Mouse (Mus musculus) neural tube, embryonic 14.5 days (tissue): ENCODE results near the gene Cdc42se2. TPM values are rescaled to one million over a fixed set of nuclear protein-coding genes. Genes with fewer than 3 reads are reported as not detected.

ENCODE experiments used
- ATAC-seq: fragments of 200-750 bp; cut with Nextera tagmentation; 2 replicates; pipeline ENCODE4 v1.8.0; 2017; ENCODE audit warnings: low read depth, mild to moderate bottlenecking, moderate TSS enrichment, moderate library complexity
- H3K27ac ChIP-seq: fragments of 300-500 bp; sonication (generic); 2 replicates; pipeline ENCODE4 v1.5.1; 2014; ENCODE audit warnings: low read depth, mild to moderate bottlenecking, control low read depth, low read length, moderate library complexity, mixed read lengths
- H3K27me3 ChIP-seq: fragments of 300-500 bp; sonication (generic); 2 replicates; pipeline ENCODE4 v1.6.1; 2014; ENCODE audit warnings: low read length; ENCODE audit not compliant: control insufficient read depth, insufficient read depth
- H3K36me3 ChIP-seq: fragments of 300-500 bp; sonication (generic); 2 replicates; pipeline ENCODE4 v1.6.1; 2014; ENCODE audit warnings: low read length, mixed read lengths; ENCODE audit not compliant: control insufficient read depth, insufficient read depth
- H3K4me1 ChIP-seq: fragments of 300-500 bp; sonication (generic); 2 replicates; pipeline ENCODE4 v1.6.1; 2014; ENCODE audit warnings: low read length; ENCODE audit not compliant: control insufficient read depth, insufficient read depth
- H3K4me2 ChIP-seq: fragments of 300-500 bp; sonication (generic); 2 replicates; pipeline ENCODE4 v1.6.1; 2014; ENCODE audit warnings: mild to moderate bottlenecking, low read depth, low read length, control low read depth
- H3K4me3 ChIP-seq: fragments of 300-500 bp; sonication (generic); 2 replicates; pipeline ENCODE4 v1.5.1; 2014; ENCODE audit warnings: low read depth, low read length, control low read depth, mixed read lengths
- H3K9ac ChIP-seq: fragments of 300-500 bp; sonication (generic); replicated peaks from 2 replicates; pipeline ENCODE4 v1.6.1; 2014; ENCODE audit warnings: low read depth, mild to moderate bottlenecking, control low read depth, low read length, mixed read lengths
- H3K9me3 ChIP-seq: fragments of 300-500 bp; sonication (generic); 2 replicates; pipeline ENCODE4 v1.6.1; 2016; ENCODE audit warnings: low read length; ENCODE audit not compliant: control insufficient read depth
- WGBS: fragments of 180-500 bp; shearing (Covaris S2); extraction: QIAGEN DNeasy Blood & Tissue Kit; methylation state at CpG from one replicate; pipeline ENCODE4 v1.1.7; 2014; 5-methylcytosine and 5-hydroxymethylcytosine counted together
- polyA plus RNA-seq: library from polyadenylated mRNA; unstranded; fragments of >200 nt; fragmentation: Nextera tagmentation; extraction: Ambion mirVana; gene quantifications from 2 replicates; pipeline ENCODE4 v1.2.1, GENCODE M21; 2014

Gene Cdc42se2
- polyA plus RNA-seq, result 152 and 153 TPM in 2 replicates

GRCm38 (mm10) chr11:54787488-54788474 lies at the start of gene Cdc42se2:
Gene Cdc42se2 (minus strand): TSS chr11:54787675.
- Histone ChIP-seq H3K4me2 (peak within 1 kb of the TSS; percentile 67), H3K9ac (peak within 1 kb of the TSS; percentile 94), H3K4me3 (peak within 1 kb of the TSS; percentile 98), H3K9me3 (no peaks in the 10 kb centered on the region), H3K36me3 (no peaks in the 10 kb centered on the region), H3K4me1 (peaks cover 7% of the 10 kb centered on the region; the same call in 1 of the 2 replicates), H3K27me3 (no peaks in the 10 kb centered on the region), H3K27ac (peak within 1 kb of the TSS; percentile 98)
- peak; percentile 98 for ATAC-seq
- WGBS, result 4% methylated on average over 54 of the region's 56 CpGs

- no peaks in the 10 kb centered on the region for H3K4me1 ChIP-seq
- no peak overlapping the region for H3K27ac ChIP-seq
- H3K9me3 ChIP-seq, result no peaks in the 10 kb centered on the region
- no peaks in the 10 kb centered on the region for H3K36me3 ChIP-seq
- H3K4me2 ChIP-seq, result no peak overlapping the region
- 83% methylated on average over 9 of the region's 9 CpGs for WGBS
- ATAC-seq, result no peak
- H3K4me3 ChIP-seq, result no peak overlapping the region
- no peak overlapping the region for H3K9ac ChIP-seq
- H3K27me3 ChIP-seq, result no peaks in the 10 kb centered on the region
These were observed 48.6 kb upstream of the Cdc42se2 start for GRCm38 (mm10) chr11:54836106-54836505.

DNA sequence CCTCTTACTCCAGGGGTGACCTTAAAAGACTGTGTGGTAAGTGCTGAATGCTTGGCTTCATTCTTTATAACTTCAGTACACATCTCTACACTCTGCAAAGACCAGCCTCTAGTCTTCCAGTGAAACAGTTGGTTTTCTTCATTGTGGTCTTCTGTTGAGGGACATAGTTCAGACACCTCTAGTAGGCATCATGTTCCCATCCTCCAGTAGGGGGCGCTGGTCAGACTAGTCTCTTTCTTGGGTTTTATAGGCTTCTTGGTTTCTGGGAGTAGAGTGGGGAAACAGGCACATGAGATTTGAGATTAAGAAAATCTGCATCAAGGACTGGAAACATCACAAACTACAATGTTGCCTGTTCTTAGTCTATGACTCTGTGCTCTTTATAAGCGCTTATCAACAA lies 47.1 kb upstream of the Cdc42se2 start:
- H3K4me1 ChIP-seq, result no peaks in the 10 kb centered on the region
- no peaks in the 10 kb centered on the region for H3K9me3 ChIP-seq
- H3K9ac ChIP-seq, result no peak overlapping the region
- no peaks in the 10 kb centered on the region for H3K36me3 ChIP-seq
- no peak overlapping the region for H3K27ac ChIP-seq
- WGBS, result 67% methylated on average over 2 of the region's 2 CpGs
- no peak overlapping the region for H3K4me3 ChIP-seq
- no peak for ATAC-seq
- H3K4me2 ChIP-seq, result no peak overlapping the region
- H3K27me3 ChIP-seq, result no peaks in the 10 kb centered on the region

DNA sequence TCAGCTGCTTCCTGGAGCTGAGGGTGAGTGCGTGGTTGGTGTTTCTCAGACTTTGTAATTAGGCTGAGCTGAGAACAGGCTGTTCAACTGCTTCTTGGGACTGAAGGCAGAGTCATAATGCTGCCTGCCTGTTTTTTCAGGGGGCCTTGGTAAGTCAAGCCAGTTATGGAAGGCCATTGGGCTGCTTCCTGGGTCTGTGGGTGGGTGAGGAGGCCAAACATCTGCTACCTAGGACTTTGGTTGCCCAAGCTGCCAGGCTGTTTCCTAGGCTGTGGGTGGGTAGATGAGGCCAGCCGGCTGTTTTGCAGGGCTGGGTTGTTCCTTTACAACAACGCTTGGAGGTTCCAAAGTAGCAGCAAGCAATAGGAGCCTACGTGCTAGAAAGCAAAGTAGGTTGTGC lies 46.4 kb upstream of the Cdc42se2 start:
- 93% methylated on average over 4 of the region's 4 CpGs for WGBS
- Histone ChIP-seq H3K4me2 (no peak overlapping the region), H3K4me3 (no peak overlapping the region), H3K36me3 (no peaks in the 10 kb centered on the region), H3K9me3 (no peaks in the 10 kb centered on the region), H3K9ac (no peak overlapping the region), H3K27me3 (no peaks in the 10 kb centered on the region), H3K4me1 (no peaks in the 10 kb centered on the region), H3K27ac (no peak overlapping the region)
- ATAC-seq, result no peak

DNA sequence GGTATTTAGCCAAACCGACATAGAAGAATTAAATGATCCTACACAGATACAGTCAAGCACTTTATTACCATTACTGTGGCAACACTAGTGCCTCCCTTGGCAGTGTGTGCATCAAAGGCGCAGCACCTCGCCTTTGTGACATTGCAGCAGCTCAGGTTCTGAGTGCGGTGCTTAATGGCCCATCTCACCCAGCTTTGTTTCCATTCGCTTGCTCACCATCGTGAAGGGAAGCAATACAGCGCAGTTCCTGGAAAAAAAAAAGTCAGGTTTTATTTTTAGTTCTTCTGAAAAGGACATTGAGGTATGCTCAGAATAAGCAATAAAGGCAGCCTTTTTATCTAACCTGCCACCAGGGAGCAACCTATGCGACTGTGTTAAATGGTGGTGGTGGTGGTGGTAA lies 39.3 kb upstream of the Cdc42se2 start:
- Histone ChIP-seq H3K27me3 (no peaks in the 10 kb centered on the region), H3K27ac (no peak overlapping the region), H3K9ac (no peak overlapping the region), H3K9me3 (no peaks in the 10 kb centered on the region), H3K4me3 (no peak overlapping the region), H3K36me3 (no peaks in the 10 kb centered on the region), H3K4me2 (no peak overlapping the region), H3K4me1 (no peaks in the 10 kb centered on the region)
- ATAC-seq, result no peak
- 78% methylated on average over 8 of the region's 8 CpGs for WGBS

DNA sequence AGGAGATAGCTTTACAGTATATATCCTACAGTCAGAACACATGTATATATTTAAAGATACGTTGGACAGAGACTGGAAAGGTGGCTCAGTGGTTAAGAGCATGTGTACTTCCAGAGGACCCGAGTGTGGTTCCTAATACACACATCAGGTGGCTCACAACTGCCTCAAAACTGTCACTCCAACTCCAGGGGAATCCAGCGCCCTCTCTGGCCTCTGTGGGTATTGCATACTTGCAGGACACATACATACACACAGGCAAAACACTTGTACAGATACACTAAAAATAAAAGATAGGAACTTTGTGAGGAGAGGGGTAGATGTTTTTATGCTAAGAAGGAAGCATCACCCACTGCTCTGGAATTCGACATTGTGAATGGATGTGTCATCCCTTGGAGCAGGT lies 38.3 kb upstream of the Cdc42se2 start:
- no peak for ATAC-seq
- 81% methylated on average over 4 of the region's 4 CpGs for WGBS
- Histone ChIP-seq H3K36me3 (no peaks in the 10 kb centered on the region), H3K4me1 (no peaks in the 10 kb centered on the region), H3K27ac (no peak overlapping the region), H3K9ac (no peak overlapping the region), H3K9me3 (no peaks in the 10 kb centered on the region), H3K4me2 (no peak overlapping the region), H3K27me3 (no peaks in the 10 kb centered on the region), H3K4me3 (no peak overlapping the region)

- H3K9me3 ChIP-seq, result no peaks in the 10 kb centered on the region
- no peaks in the 10 kb centered on the region for H3K4me1 ChIP-seq
- WGBS, result 87% methylated on average over 4 of the region's 4 CpGs
- no peak overlapping the region for H3K4me3 ChIP-seq
- no peak overlapping the region for H3K27ac ChIP-seq
- ATAC-seq, result no peak
- no peaks in the 10 kb centered on the region for H3K36me3 ChIP-seq
- H3K9ac ChIP-seq, result no peak overlapping the region
- no peaks in the 10 kb centered on the region for H3K27me3 ChIP-seq
- no peak overlapping the region for H3K4me2 ChIP-seq
These were observed 36.0 kb upstream of the Cdc42se2 start for GRCm38 (mm10) chr11:54823467-54823866.

- Histone ChIP-seq H3K27me3 (no peaks in the 10 kb centered on the region), H3K4me1 (no peaks in the 10 kb centered on the region), H3K4me2 (no peak overlapping the region), H3K9ac (no peak overlapping the region), H3K9me3 (no peaks in the 10 kb centered on the region), H3K36me3 (no peaks in the 10 kb centered on the region), H3K27ac (no peak overlapping the region), H3K4me3 (no peak overlapping the region)
- 62% methylated on average over 7 of the region's 7 CpGs for WGBS
- ATAC-seq, result no peak
These were observed 32.0 kb upstream of the Cdc42se2 start for GRCm38 (mm10) chr11:54819489-54819888.

GRCm38 (mm10) chr11:54817449-54817848 lies 30.0 kb upstream of the Cdc42se2 start:
- Histone ChIP-seq H3K4me3 (no peak overlapping the region), H3K27me3 (no peaks in the 10 kb centered on the region), H3K27ac (no peak overlapping the region), H3K9me3 (no peaks in the 10 kb centered on the region), H3K4me1 (no peaks in the 10 kb centered on the region), H3K36me3 (no peaks in the 10 kb centered on the region), H3K9ac (no peak overlapping the region), H3K4me2 (no peak overlapping the region)
- no peak for ATAC-seq
- 29% methylated on average over 4 of the region's 4 CpGs for WGBS
